Mouse (Mus musculus) hindlimb bud, embryonic 11.5 days (tissue): ENCODE measurements around the gene Dynlt1b.
"Not testable (repeated sequence)": the region's sequence is repeated elsewhere in the genome, so short reads cannot be mapped to it uniquely, and the experiment has no call there.

Experiments used
- DNase-seq: peaks from one replicate; pipeline ENCODE4 v3.0.0-alpha.2; 2012; ENCODE audit warnings: low read depth, low spot score; ENCODE audit errors: extremely low spot score

Gene Dynlt1b

DNA sequence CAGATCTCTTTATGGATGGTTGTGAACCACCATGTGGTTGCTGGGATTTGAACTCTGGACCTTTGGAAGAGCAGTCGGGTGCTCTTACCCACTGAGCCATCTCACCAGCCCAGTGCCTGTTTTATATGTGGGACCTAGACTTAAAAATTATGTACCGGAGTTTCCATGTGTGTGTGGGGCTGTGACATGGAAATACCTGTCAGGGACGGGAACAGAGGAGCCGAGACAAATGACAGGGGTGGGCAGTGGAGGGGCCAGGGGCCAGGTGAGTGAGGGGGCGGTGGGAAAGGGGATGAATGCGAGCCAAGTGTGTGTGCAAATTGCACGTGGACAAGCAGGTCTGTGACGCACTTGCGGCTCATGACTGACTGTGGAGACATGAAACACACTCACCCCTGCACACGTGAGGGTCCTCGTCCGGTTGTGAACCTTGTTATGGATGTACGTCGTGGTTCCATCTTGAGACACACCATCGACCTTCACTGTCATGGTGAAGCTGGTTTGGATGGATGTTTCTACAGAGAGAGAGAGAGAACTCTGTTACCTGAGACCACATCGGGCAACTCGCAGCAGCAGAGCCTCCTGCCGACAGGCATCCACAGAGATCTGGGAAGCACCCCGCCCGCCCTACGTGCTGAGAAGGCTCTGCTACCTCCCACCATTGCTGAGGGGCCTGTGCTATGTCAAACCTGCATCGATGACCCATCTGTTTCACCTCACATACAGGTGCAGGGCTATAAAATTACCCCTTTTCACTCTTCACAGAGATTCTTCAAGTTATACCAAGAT, 26.9 kb downstream of the Dynlt1b start:
- DNase-seq, result not testable (repeated sequence)

DNA sequence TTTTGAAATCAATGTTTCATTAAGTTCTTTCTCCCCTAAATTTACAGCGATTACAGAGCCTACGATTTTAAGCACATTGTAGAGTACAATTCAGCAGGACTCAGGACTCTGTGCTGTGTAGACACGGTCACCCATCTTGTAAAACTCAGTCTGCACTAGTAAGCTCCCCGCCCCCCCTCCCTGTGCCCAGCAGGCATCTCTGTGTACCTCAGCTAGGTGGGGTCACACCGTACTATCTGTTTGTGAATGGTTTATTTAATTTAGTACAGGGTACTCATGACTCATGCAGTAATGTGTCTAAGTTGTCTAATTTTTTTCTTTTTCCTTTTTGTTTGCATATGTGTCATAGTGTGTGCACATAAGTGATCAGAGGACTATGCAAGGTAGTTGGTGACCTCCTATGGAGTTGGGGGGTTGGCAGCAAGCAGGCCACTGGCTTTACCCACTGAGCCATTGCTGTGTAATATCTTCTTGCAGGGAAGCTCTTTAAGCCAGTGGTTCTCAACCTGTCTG, 31.2 kb downstream of the Dynlt1b start:
- not testable (repeated sequence) for DNase-seq

DNA sequence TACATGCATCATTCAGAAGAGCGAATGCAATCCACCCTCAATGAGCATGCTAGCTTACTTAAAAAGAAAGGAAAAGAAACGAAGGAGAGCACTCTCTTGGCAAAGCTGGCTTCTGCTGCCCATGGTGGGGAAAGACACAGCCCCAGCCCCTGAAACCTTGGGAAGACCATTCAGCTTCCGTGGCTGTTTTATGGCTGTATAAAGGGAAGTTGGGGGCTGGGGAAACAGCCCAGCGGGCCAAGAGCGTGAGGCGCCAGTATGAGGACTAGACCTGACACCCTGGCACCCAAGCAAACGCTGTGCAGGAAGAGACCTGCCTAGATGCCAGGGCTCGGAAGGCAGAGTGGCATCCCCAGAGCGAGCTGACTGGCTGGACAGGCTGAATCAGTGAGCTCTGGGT, 35.8 kb downstream of the Dynlt1b start:
- DNase-seq, result not testable (repeated sequence)

DNA sequence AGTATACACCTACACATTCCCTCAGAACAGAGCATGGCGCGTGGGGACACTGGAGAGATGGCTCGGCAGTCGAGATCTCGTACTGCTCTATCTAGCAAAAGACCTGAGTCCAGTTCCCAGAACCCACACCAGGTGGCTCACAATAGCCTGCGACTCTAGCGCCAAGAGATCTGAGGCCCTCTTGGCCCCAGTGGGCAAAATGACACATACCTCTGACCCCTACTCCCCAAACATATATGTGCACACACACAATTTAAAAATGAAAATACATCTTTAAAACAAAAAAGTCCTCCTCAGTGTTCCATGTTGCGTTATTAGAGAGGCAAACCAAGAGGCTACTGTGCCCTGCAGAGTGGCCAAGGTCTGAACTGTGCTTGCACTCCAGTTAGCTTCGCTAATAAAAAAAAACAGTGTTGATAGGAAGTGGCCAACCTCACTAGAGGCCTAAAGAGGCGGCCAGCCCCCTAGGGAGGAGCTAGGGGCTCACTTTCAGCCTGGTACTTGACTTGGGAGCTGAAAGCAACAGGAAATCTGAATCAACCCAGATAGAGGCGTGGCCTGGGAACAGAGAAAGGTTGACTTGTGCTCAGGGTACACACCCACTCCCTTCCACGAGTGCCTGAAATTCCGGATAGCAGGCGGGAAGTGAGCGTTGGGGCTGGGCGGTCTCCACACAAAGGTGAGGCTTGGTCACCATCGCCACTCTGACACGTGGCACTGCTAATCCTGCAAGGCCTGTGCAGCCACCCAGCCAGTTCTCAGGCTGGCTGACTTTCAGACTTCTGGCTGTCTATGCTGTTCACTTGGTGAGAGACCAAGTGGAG, 37.9 kb downstream of the Dynlt1b start:
- not testable (repeated sequence) for DNase-seq

DNA sequence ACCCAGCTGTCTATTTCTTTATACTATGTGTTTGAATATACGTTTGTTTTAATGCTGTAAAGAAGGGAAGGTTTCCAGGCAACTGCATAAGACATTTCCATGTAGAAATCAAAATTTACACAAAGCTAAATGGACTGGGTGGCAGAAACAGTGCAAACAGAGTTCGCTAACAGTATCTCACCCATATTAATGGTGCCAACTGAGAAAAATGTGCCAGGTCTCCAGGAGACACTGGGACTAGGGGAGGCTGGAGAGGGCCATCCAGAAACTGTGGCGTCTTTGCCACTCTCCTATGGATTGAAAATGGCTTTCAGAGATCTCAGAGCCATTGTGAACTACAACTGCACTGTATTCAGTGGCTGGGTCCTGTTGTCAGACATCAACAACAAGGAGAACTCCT, 40.1 kb downstream of the Dynlt1b start:
- DNase-seq, result not testable (repeated sequence)

DNA sequence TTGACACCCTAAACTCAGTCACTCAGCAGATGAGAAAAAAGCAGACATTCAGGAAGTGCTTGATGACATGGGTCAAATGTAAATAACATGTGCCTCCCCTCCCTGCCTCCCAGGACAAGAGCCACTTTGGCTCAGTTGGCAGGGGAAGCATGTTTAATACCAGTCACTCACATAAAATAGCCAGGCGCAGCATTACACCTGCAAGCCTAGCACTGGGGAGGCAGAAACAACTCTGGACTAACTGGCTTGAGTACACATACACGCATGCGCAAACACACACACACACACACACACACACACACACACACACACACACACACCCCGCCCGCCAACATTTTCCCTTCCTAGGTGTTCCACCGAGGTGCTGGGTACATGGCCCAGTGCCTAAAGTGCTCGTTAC, 40.8 kb downstream of the Dynlt1b start:
- not testable (repeated sequence) for DNase-seq

DNA sequence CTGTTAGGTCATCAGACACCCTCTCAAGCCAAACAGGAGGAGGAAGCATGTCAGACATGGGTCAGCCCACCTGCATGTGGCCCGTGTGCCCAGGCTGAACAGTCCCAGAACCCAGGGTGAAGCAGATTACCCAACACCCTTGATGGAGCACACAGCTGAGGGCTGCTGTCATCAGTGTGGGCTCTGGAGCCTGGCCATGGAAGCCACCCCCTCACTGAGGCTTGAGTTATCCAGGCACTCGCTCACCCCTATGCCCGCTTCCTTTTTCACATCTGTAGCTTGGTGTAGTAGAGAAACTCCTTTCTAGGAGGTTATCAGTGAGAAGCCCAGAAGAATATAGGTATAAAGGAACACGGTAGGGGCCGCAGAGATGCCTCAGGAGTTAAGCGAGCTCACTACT, 45.4 kb downstream of the Dynlt1b start:
- not testable (repeated sequence) for DNase-seq

DNA sequence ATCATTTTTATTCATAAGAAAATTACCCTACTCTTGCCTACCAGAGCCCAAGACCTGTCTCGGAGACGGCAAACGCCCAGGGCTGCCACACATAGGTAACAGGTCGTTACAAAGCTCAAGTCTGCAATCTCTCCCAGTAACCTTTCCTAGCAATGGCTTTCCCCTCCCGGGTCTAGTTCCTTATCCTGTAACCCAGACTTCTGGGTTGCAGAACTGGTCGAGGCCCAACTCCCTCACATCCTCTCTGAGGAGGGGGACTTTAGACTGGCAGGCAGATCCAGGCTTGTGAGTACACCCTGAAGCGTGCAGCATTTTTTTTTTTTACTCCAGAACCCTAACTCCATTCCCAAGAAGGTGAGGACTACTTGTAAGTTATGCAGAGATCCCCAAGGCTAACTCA, 46.0 kb downstream of the Dynlt1b start:
- DNase-seq, result not testable (repeated sequence)

DNA sequence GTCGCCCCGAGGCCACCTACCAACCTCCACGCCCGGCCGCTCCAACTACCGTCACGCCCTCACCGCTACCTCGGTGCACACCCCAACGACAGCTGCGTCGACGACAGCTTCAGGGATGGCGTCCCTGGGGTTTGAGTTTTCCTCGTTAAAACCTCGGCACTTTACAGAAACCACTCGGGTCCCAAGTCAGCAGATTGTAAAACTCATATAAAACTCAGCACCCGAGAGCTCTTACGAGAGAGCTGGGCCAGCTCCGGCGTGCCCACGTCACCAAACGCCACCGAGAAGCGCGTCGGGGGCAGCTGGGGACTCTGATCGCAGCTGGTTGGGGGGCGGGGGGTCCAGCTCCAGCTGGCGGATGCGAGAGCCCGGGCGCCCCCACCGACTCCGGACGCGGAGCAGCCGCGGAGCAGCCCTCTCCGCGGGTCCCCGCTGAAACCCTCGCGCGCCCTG, 46.6 kb downstream of the Dynlt1b start:
- not testable (repeated sequence) for DNase-seq

DNA sequence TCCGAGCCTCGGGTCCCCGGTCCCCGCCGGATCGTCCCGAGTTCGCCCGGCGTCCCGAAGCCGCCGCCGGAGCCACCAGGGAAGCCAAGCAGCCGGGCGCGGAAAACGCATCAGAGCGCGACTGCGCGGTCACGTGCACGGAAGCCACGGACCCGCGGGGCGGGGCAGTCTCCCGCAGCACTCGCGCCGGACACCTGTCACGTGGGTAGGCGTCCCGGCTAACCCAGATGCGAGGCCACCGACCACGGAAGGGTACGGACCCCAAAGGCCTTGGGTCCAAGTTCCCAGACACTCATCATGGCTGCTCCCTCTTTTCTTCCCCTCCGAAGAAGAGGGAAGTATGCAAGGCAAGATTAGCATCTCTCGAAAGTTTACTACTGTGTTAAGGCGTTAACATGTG, 47.1 kb downstream of the Dynlt1b start:
- DNase-seq, result peak; percentile 22

DNA sequence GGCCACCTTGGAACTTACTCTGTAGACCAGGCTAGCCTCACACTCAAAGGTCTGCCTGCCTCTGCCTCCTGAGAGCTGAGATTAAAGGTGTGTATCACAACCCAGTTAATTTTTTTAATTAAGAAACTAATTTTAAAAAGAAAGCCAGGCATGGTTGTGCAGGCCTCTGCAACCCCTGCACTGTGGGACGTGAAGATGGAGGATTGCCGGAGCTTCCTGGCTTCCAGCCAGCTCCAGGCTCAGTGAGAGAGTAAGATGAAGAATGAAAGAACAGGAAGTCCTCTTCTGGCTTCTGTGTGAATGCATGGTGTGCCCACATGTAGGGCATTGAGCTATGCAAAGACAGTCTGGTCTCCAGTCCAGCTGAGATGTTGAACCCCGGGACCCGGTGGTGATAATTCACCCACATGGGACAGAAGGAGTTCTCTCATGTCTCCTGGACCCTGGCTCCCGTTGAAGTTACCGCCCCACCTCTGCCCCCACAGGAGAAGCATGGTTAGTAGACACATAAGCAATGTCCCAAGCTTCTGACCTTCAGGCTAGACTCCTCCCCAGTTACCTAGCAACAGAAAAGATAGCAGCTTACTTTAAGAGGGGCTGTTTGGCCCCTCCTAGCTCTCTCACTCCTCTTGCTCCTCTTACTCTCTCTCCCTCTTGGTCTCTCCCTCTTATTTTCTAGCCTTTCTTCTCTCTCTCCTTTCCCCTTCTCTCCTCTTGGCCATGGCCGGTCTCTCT, 51.1 kb downstream of the Dynlt1b start:
- DNase-seq, result not testable (repeated sequence)

DNA sequence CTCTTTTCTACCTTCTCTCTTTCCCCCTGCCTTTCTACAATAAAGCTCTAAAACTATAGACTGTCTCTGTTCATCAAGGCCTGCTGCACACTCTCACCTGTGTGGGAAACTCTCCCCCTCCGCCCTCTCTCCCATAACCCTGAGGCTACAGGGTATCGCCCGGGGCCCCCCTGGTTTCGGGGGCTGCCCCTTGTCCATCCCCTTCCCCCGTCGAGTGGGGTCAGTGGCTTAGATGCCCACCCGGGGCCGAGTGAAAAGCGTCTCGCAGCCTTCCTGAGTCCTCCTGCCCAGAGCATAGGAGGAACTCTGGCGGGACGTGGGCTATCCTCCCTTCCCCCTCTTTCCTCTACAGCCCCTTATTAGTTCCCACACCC, 51.7 kb downstream of the Dynlt1b start:
- DNase-seq, result not testable (repeated sequence)

DNA sequence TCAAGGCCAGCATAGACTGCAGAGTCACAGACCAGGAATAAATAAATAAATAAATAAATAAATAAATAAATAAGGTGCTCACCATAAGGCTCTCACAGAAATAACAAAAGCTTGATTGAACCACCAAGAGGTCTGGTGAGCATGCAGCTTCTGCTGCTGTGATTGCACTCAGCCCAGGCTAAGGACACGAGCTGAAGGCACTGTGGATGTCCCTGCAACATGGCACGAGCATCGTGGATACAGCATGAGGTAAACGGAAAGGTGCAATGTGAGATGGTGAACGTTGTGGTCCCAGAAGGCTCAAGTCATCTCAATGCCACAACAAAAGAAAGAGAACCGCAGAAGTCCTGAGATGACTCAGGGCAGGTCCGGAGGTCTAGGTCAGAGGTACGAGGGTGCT, 52.3 kb downstream of the Dynlt1b start:
- DNase-seq, result not testable (repeated sequence)
